Mouse (Mus musculus) forebrain, embryonic 10.5 days (tissue): Measurements from ENCODE around the gene Dcst2. TPM values are rescaled to one million over a fixed set of nuclear protein-coding genes. Genes with fewer than 3 reads are reported as not detected.
A peak's percentile ranks its signal among the peaks of the same experiment; 100 is the strongest.

ENCODE experiments used
- DNase-seq: peaks from one replicate; pipeline ENCODE4 v3.0.0-alpha.2; 2017; ENCODE audit warnings: low spot score; ENCODE audit errors: extremely low spot score
- H3K27ac ChIP-seq: fragments of 300-500 bp; sonication (generic); 2 replicates; pipeline ENCODE4 v1.5.1; 2016; ENCODE audit warnings: mild to moderate bottlenecking
- H3K27me3 ChIP-seq: fragments of 300-500 bp; sonication (generic); 2 replicates; pipeline ENCODE4 v1.6.1; 2016; ENCODE audit warnings: mild to moderate bottlenecking; ENCODE audit not compliant: poor library complexity, severe bottlenecking
- H3K36me3 ChIP-seq: fragments of 300-500 bp; sonication (generic); replicated peaks from 2 replicates; pipeline ENCODE4 v1.6.1; 2016; ENCODE audit warnings: mild to moderate bottlenecking, moderate library complexity
- H3K4me1 ChIP-seq: fragments of 300-500 bp; sonication (generic); 2 replicates; pipeline ENCODE4 v1.6.1; 2016
- H3K4me3 ChIP-seq: fragments of 300-500 bp; sonication (generic); 2 replicates; pipeline ENCODE4 v1.5.1; 2016; ENCODE audit warnings: mild to moderate bottlenecking, moderate library complexity
- H3K9me3 ChIP-seq: fragments of 300-500 bp; sonication (generic); 2 replicates; pipeline ENCODE4 v1.6.1; 2016; ENCODE audit warnings: mild to moderate bottlenecking, moderate library complexity
- WGBS: fragments of 180-500 bp; shearing (Covaris S2); methylation state at CpG from one replicate; pipeline ENCODE4 v1.1.7; 2016; 5-methylcytosine and 5-hydroxymethylcytosine counted together
- polyA plus RNA-seq: library from polyadenylated mRNA; unstranded; fragments of >200 nt; fragmentation: Nextera tagmentation; extraction: Ambion mirVana; gene quantifications from 2 replicates; pipeline ENCODE4 v1.2.1, GENCODE M21; 2016

Gene Dcst2
- polyA plus RNA-seq, 1 experiment from 2014 or later = 0.16 TPM

DNA sequence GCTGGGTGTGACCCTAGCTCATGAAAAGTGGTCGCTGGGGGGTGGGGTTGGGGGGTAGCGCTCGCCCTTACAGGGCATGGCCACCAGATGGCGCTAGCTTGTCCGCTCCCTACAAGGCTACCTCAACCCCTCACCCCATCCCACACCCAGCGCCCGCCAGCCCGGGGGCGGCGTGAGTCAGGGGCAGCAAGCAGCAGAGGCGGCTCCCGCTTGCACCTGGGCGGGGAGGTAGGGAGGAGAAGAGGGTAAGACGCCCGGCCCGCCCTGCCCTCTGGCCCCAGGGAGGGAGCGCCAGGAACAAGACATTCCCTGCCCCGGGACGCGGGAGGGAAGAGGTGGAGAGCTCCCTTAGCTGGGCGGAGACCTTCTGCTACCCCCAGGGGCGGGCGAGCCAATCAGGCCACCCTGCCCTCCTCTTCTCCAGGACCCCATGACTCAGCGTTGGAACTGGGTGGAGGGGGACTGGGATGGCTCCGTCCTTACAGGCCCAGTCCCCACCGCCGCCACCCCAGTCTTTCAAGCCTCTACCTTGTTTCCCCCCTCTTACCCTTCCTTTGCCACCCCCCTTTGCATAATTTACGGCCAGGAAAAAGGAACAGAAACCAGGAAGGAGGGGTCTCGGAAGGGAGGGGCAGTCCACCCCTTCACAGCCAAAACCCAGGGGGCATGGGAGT, 16.8 kb downstream of the Dcst2 start:
- no peaks in the 10 kb centered on the region for H3K9me3 ChIP-seq
- DNase-seq = peak; percentile 88
- H3K27me3 ChIP-seq = no peaks in the 10 kb centered on the region
- peak overlapping the region; percentile 94 for H3K27ac ChIP-seq
- under 1% methylated on average over 29 of the region's 29 CpGs for WGBS
- peaks cover 24% of the 10 kb centered on the region for H3K4me1 ChIP-seq
- peaks cover 14% of the 10 kb centered on the region for H3K36me3 ChIP-seq
- peak overlapping the region; percentile 67 for H3K4me3 ChIP-seq

- WGBS = 89% methylated on average over 31 of the region's 31 CpGs
- Histone ChIP-seq H3K4me3 (peak overlapping the region; percentile 67; the same call in 1 of the 2 replicates), H3K27ac (no peak overlapping the region), H3K9me3 (no peaks in the 10 kb centered on the region), H3K4me1 (peaks cover 30% of the 10 kb centered on the region), H3K36me3 (peaks cover 14% of the 10 kb centered on the region), H3K27me3 (0 out of 2 replicates have a peak, but pooled peaks cover 4% of the 10 kb centered on the region)
- no peak for DNase-seq
These were observed 17.8 kb downstream of the Dcst2 start for GRCm38 (mm10) chr3:89379388-89380131.

DNA sequence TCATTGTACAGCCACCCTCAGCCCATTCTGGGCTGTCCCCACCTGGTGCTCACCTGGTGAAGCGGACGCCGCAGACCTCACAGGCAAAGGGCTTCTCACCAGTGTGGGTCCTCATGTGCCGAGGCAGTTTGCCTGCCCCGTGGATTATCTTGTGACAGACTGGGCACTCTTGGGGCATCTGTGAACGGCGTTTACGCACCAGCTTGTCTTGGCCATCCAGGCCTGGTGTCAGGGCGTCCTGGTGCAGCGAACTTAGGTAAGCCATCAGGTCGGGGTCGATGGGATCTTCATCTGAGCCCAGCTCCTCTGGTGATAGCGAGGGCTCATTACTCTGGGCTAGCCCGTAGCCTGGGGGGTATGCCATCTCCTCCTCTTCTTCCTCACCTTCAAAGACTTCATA, 18.5 kb downstream of the Dcst2 start:
- Histone ChIP-seq H3K27ac (no peak overlapping the region), H3K4me3 (no peak overlapping the region), H3K27me3 (0 out of 2 replicates have a peak, but pooled peaks cover 4% of the 10 kb centered on the region), H3K4me1 (peaks cover 38% of the 10 kb centered on the region), H3K9me3 (no peaks in the 10 kb centered on the region), H3K36me3 (peaks cover 14% of the 10 kb centered on the region)
- DNase-seq = no peak
- WGBS = 96% methylated on average over 14 of the region's 14 CpGs

DNA sequence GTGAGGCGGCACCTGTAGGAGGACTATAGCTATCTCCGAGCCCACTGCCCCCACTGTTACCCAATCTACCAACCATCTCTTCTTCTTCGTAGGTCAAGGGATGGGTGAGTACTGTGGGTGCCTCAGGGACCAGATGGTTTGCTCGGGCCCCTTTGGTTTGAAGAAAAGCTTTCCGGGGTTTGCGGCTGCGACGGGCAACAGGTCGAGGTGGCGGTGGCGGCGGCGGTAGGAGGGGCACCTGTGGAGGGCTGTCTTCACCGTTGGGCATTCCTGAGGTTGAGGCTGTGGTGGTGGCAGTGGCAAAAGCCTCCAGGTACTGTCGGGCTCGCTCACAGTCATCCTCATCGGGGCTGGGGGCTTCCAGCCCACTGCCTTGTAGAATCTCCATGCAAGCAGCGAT, 18.9 kb downstream of the Dcst2 start:
- Histone ChIP-seq H3K36me3 (peaks cover 14% of the 10 kb centered on the region), H3K27me3 (peaks cover 8% of the 10 kb centered on the region; the same call in 1 of the 2 replicates), H3K9me3 (no peaks in the 10 kb centered on the region), H3K27ac (no peak overlapping the region), H3K4me1 (peaks cover 42% of the 10 kb centered on the region), H3K4me3 (no peak overlapping the region)
- WGBS = 96% methylated on average over 18 of the region's 18 CpGs
- no peak for DNase-seq

GRCm38 (mm10) chr3:89381233-89381632, 19.5 kb downstream of the Dcst2 start:
- Histone ChIP-seq H3K4me3 (no peak overlapping the region), H3K27me3 (peaks cover 13% of the 10 kb centered on the region), H3K27ac (no peak overlapping the region), H3K9me3 (no peaks in the 10 kb centered on the region), H3K4me1 (peaks cover 47% of the 10 kb centered on the region), H3K36me3 (peaks cover 14% of the 10 kb centered on the region)
- WGBS = 85% methylated on average over 11 of the region's 11 CpGs
- no peak for DNase-seq

DNA sequence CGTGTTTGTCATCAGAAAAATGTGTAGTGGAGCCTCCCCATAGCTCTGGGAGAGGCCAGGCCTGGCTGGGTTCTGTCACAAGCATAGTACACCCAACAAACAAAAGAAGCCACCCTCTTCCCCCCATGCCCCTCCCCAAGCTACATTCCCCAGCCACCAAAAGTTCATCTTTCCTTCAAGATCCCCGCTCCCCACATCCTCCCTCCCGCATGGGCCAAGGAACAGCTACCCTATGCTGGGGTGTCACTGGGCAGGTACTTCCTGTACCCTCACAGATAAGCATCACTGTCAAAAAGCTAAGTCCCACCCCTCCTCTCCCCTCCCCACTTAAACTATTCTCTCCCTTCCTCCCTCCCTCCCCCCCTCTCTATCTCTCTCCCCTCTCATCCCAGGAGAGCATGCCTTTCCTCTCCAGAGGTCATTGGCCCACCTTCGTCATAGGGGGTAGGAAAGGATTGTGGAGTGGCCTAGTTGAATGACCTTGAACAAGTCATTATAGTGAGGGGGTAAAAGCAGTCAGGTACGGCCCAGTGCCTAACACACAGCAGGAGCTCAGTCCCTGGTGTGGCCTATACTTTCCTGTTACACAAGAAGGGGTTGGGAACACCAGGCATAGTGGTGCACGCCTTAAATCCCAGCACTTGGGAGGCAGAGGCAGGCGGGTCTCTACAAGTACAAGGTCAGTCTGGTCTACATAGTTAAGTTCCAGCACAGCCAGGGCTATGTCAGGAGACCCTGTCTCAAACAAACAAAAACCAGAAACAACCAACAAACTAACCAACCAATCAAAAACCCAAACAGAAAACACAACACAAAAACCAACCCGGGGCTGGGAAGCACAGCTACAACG, 20.5 kb downstream of the Dcst2 start:
- WGBS = 88% methylated on average over 9 of the region's 9 CpGs
- peaks cover 57% of the 10 kb centered on the region for H3K4me1 ChIP-seq
- H3K9me3 ChIP-seq = no peaks in the 10 kb centered on the region
- no peak overlapping the region for H3K4me3 ChIP-seq
- DNase-seq = no peak
- peaks cover 23% of the 10 kb centered on the region for H3K27me3 ChIP-seq
- H3K27ac ChIP-seq = no peak overlapping the region
- H3K36me3 ChIP-seq = peaks cover 14% of the 10 kb centered on the region

DNA sequence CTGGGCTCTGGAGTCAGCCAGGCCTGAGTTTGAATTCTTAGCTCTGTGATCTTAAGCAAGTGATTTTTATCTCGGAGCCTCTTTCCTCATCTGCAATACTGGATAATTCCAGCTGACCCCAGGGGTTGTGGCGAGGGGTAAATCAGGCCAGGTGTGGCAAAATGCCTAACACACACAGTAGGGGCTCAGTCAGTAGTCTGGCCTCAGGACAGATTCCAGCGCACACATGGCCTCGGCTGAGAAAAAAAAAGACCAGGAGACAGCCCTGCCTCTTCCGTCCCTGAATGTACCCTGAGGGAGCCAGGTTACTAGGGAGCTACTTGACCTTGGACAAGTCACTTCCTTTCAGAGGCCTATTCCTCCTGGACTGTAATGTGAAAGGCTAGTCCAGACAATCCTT, 21.2 kb downstream of the Dcst2 start:
- WGBS = 81% methylated on average over 5 of the region's 5 CpGs
- H3K4me1 ChIP-seq = peaks cover 57% of the 10 kb centered on the region

DNA sequence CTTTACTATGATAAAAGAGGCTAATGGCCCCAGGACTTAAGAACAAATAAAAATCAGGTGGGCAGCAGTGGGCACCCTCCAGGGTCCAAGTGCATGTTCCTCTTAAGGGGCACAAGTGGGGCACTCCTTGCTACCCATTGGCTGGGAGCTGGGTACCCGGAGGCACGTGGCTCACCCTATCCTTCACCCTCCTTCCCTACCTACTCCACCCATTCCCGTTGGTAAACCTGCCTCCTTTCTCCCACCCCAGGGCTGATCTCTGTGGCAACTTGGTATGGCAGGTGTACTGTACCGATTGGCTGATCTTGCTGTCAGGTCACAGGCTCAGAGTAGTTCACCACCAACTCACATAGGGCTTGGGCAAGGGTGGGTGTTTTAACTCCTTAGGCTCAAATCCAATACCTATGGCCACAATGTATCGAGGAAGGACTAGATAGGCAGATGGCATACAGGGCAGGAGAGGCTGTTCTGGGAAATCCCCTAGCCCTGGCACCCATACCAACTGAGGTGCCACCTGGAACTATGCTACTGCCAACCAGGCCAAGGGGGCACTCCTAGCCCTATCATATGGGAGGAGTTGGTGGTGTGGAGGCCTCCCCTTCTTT, 22.0 kb downstream of the Dcst2 start:
- peaks cover 14% of the 10 kb centered on the region for H3K36me3 ChIP-seq
- peaks cover 23% of the 10 kb centered on the region for H3K27me3 ChIP-seq
- no peaks in the 10 kb centered on the region for H3K9me3 ChIP-seq
- H3K27ac ChIP-seq = no peak overlapping the region
- H3K4me1 ChIP-seq = peaks cover 56% of the 10 kb centered on the region
- WGBS = 86% methylated on average over 5 of the region's 5 CpGs
- DNase-seq = no peak
- no peak overlapping the region for H3K4me3 ChIP-seq

More for the DNA sequence above, 21.2 kb downstream of the Dcst2 start:
- Histone ChIP-seq H3K36me3 (peaks cover 14% of the 10 kb centered on the region), H3K27me3 (peaks cover 23% of the 10 kb centered on the region), H3K9me3 (no peaks in the 10 kb centered on the region), H3K27ac (no peak overlapping the region), H3K4me3 (no peak overlapping the region)
- no peak for DNase-seq

- peaks cover 54% of the 10 kb centered on the region for H3K4me1 ChIP-seq
- peaks cover 23% of the 10 kb centered on the region for H3K27me3 ChIP-seq
- H3K36me3 ChIP-seq = peaks cover 14% of the 10 kb centered on the region
- WGBS = 40% methylated on average over 12 of the region's 12 CpGs
- H3K9me3 ChIP-seq = no peaks in the 10 kb centered on the region
- H3K27ac ChIP-seq = peak overlapping the region; percentile 69
- no peak for DNase-seq
- H3K4me3 ChIP-seq = no peak overlapping the region
These were observed 22.7 kb downstream of the Dcst2 start for GRCm38 (mm10) chr3:89384331-89385076.

DNA sequence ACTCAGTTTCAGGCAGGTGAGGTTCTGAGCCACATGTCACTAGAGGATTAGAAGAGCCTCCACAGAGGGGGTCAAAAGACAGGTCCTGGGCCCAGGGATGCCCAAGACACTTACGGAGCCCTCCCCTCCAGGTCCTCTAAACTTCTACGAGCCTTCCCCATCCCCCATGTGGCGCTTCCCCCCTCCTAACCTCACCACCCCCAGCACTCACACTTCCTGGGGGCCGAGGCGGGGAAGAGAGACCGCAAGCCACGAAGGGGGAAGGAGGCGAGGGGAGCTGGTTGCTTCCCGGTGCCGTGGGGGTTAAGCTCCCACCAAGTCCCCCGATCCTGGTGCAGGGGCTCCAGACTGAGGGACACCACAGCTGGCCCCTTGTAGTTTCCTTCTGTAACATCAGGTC, 23.7 kb downstream of the Dcst2 start:
- H3K36me3 ChIP-seq = peaks cover 8% of the 10 kb centered on the region
- DNase-seq = no peak
- whole genome bisulfite sequencing = 37% methylated on average over 11 of the region's 11 CpGs
- H3K27me3 ChIP-seq = peaks cover 30% of the 10 kb centered on the region
- H3K27ac ChIP-seq = peak overlapping the region; percentile 69
- H3K4me1 ChIP-seq = peaks cover 59% of the 10 kb centered on the region
- H3K4me3 ChIP-seq = no peak overlapping the region
- H3K9me3 ChIP-seq = no peaks in the 10 kb centered on the region

DNA sequence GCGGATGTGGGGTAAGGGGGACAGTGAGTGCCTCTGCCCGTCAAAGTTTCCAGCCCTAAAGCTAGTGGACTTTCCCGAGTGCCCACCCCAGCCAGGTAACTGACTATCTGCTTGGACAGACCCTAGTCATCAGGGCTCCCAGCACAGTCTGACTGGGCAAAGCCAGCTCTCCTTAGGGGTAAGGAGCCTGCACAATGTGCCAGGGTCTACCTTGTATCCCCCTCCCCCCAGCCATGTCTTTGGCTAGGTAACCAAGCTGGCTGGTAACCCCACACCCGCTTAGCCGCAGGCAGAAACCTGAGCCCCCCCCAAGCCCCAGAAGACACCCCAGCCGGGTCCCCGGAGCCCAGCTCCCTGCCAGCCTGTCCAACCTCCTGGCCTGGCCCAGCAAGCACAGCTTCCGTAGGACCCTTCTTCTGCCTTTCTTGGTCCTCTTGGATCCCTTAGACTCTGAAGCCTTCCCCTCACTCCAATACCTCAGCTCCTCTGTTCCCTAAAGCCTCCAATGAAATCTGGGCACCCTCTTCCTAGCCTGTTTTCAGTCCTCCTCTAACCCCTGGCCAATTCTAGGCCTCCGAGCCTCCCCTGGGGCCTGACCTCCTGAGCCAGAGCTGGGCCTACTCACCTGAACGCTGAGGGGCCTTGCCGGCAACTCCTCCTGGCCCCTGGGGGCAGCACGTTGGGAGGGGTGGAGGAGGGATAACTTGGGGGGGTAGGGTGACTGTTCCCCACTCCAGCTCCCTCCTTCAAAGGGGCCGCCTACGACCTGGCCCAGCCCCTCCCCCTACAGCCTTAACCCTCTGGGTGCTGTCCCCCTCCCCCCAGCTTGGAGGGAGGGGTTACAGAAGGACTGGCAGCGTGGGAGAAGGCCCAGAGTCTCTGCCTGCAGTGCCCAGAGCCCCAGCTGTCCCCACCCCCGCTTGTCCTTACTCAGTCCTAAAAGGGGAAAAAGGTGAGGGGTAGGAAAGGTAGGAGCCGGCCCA, 25.0 kb downstream of the Dcst2 start:
- H3K4me1 ChIP-seq = peaks cover 71% of the 10 kb centered on the region
- whole genome bisulfite sequencing = 50% methylated on average over 17 of the region's 17 CpGs
- H3K27me3 ChIP-seq = peaks cover 43% of the 10 kb centered on the region
- peak overlapping the region; percentile 44; the same call in 1 of the 2 replicates for H3K27ac ChIP-seq
- no peak overlapping the region for H3K4me3 ChIP-seq
- DNase-seq = no peak
- H3K36me3 ChIP-seq = no peaks in the 10 kb centered on the region
- no peaks in the 10 kb centered on the region for H3K9me3 ChIP-seq
